Mouse (Mus musculus): ENCODE data around the gene Fes.

Fes gene

DNA sequence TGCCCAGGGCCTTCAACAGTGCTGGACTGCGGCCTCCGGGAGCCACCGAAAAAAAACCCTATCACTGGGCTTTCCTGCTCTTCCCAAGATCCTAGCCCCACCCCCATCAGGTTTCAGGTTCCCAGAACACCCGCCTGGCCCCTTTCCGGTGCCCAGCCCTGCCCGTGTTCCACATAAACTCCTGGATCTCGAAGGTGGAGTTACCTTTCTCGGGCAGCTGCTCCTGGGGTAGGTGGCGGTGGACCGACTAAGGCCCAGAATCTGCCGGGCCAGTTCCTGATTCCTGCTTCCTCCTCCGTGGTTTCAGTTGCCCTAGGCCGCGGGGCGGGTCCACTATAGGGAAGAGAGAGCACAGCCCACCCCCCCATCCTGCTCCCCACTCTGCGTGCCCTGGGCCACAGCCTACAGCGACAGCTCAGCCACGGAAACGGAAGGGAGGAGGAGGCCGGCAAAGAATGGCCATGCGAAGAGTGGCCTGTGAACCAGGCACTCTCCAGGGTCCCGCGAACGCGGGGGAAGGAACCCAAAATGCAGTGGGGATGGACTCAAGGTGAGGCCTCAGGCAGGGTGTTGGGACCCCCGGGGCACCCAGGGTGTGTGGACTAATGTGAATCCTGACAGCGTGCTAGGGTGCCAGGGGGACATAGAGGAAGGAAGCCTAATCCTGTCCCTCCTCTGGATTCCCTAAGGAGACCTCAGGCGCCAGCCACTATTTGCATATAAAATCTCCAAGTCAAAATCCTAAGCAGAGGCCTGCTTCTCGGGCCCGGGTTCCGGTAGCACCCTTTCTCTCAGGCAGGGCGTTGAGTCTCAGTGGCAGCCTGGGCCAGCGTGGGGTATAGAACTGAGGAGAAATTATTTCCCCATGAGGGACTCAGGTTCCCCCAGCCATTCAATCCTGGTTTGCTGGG lies at the start of gene Fes:
Gene Fes, minus strand, starts transcription at position 314 of the 911 bp plus-strand sequence.
- 0 out of 2 replicates have a peak, but pooled peaks have one; percentile 11 for ATAC-seq (ENCODE audit: low TSS enrichment)

DNA sequence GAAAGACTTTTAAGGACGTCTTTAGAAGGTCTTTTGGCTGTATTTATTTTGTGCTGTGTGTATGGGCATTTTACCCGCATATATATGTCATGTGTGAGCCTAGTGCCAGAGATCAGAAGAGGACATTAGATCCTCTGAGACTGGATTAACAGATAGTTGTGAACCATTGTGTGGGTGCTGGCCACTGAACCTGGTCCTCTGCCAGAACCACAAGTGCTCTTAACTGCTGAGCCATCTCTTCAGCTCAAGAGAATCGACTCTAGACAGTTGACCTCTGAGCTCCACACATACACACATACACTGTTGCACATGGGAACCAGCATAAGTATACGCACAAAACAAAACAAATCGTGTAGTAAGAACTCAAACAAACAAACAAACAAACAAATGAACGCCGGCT lies 48.8 kb upstream of the Fes start:
- no peak for ATAC-seq (ENCODE audit: low TSS enrichment)

DNA sequence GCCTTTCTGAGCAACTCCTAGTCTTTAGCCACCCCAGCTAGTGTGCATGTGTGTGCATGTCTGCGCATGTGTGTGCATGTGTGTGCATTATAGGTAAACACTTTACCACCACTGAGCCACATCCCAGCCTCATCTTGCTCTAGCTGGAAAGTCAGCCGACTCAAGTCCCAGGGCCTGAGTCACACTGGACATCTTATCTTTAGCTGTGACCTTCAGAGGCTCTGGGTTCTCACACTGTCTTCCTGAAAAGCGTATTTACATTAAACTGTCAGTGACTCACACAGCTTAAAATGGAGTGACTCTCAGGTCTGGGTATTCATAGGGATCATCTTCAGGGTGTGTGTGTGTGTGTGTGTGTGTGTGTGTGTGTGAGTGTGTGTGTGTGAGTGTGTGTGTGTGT lies 47.8 kb upstream of the Fes start:
- ATAC-seq (ENCODE audit: low TSS enrichment): no peak

DNA sequence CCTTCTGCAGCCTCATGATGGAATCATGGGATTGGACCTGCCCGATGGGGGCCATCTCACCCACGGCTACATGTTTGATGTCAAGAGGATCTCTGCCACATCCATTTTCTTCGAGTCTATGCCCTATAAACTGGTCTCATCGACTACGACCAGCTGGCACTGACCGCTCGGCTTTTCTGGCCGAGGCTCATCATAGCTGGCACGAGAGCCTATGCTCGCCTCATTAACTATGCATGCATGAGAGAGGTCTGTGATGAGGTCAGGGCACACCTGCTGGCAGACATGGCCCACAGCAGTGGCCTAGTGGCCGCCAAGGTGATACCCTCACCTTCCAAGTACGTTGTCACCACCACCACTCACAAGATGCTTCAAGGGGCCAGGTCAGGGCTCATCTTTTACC lies 41.9 kb upstream of the Fes start:
- ATAC-seq (ENCODE audit: low TSS enrichment): no peak

DNA sequence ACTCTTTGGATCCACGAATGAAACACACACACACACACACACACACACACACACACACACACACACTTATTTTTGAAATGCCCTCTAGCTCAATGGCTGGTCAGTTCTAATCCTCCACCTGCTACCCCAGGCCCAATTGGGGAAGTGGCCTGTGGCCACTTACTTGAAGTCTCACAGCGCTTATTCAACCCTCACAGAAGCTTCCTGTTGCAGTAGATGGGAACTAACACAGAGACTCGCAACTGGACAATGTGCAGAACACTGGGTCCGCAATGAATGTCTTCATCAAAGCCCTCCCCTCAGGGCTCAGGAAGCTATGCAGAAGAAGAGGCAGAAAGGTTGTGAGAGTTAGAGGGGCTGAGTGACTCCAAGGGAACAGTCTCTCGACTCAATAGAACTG lies 40.0 kb upstream of the Fes start:
- no peak for ATAC-seq (ENCODE audit: low TSS enrichment)

DNA sequence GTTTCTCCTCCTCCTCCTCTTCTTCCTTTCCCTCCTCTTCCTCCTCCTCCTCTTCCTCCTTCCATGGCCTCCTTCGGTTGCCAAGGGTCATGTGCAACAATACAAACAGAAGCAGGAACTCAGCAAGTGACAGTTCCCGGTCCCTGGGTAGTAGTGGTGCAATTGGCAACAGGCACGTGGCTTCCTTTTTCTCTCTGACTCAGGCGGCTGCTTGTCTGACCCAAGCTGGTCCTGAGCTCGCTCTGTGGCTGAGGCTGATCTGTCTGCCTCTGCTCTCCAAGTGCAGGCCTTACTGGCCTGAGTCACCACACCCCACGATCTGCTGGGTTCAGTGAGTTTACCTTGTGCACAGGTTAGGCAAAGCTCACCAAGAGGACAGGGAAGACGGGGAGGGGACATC lies 38.6 kb upstream of the Fes start:
- no peak for ATAC-seq (ENCODE audit: low TSS enrichment)

DNA sequence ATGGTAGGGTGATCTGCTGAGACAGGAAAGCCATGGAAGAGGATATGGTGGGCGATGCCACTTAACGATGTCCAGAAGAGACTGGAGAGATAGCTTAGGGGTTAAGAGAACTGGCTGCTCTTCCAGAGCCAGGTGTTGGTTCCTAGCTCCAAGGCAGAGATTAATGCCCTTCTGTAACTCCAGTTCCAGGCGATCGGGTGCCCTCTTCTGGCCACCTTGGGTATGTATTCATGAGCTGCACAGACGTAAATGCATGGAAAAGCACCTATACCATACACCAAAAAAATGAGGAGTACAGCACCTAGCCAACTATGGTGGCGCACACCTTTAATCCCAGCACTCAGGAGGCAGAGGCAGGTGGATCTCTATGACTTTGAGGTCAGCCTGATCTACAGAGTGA lies 37.0 kb upstream of the Fes start:
- no peak for ATAC-seq (ENCODE audit: low TSS enrichment)

DNA sequence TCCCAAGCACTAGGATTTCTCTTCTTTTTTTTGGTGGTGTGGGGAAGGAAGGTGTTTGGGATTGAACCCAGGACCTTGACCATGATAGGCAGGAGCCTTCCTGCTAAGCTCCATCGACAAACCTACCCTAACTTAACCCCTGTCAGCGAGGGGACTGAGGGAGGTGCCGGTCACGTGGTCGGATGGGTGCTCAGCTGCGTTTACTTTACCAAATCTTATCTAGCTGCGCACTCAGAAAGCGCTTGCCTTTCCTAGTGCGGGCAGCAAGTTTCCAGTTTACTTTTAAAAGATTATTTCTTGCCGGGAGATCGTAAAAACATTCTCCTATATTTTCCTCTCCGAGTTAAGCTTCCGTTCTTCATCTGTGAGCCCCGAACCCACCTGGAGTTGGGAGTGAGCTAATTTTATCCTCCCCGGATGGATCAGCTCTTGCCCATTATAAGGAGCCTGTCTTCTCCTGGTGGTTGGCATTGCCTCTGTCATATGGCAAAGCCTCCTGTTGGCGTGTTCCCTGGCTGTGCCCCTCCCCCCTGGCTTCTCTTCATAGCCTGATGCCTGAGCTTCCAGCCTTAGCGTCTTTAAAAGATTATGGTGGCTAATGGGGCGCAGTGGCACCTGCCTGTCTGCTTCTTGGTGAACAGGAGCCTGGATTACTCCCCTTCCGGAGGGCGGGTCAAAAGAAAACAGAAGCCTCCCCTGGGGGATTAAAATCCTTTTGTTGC lies 35.2 kb upstream of the Fes start:
- peak; percentile 52; the same call in 1 of the 2 replicates for ATAC-seq (ENCODE audit: low TSS enrichment)

DNA sequence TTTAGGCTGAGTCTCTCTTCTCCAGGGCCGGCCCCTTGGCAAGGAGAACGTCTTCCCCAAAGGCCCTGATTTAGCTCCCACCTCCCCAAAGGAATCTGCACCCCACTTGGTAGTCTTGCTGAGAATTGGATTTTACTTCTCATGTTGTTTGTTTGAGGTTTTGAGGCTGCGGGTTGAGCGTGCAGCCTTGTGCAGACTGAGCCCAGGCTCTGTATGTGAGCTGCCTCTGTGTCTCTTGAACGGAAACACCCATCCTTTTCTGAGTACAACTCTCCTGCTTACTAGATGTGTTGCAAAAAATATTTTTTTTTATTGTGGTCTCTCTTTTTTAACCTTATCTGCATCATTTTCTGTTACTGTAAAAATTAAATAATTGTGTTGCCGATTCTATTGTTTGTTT lies 33.8 kb upstream of the Fes start:
- no peak for ATAC-seq (ENCODE audit: low TSS enrichment)

DNA sequence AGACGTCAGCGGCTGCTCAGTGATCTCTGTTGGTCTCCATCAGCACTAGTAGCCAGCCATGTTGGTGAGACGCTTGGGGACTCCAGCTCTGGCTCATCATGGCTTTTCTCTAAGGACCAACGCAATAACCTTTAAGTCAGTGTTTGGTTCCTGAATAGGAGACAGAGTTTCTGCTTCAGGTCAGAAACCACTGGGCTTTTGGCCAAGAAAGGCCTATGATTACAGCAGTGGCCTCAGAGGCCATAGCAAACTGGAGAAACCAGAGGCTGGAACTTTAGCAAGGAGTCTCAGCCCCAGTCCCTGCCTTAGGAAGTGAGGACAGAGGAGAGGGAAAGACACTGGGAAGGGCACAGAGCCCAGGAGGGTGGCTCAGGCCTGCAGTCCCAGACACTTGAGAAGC lies 32.8 kb upstream of the Fes start:
- ATAC-seq (ENCODE audit: low TSS enrichment): no peak

DNA sequence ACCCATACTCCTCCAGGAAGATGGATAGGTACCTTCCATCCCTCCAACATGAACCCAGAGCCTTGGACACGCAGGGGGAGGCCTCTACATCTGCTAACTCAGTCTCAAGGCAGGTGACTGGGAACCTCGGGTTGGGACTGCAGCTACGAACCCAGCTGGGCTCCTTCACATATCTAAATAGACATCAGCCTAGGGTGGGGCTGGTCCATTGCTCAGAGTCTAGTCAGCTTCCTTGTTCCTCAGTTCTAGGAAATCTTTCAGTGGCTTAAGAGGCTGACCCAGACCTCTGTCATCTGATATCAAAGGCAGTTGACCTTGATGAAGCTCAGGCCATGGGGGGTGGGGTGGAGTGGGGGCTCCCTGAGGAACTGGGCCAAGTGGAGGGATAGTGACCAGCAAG lies 31.5 kb upstream of the Fes start:
- ATAC-seq (ENCODE audit: low TSS enrichment): no peak

DNA sequence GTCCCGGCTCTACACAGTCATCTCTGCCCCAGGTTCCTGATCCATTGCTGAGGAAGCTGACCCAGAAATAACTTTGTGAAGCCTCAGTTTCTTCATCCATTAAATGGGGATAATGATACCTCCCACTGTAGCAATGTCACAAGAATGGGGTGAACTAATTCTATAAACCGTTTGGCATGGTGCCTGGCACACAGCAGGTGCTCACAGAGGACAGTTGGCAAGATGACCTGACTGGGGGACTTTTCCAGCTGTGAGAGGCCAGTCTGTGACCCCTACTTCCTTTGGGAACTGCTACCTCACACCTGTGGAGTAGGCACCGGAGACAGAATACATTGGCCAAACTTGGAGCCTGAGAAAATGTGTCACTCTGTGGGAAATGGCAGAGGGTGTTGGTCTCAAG lies 30.3 kb upstream of the Fes start:
- ATAC-seq (ENCODE audit: low TSS enrichment): no peak

DNA sequence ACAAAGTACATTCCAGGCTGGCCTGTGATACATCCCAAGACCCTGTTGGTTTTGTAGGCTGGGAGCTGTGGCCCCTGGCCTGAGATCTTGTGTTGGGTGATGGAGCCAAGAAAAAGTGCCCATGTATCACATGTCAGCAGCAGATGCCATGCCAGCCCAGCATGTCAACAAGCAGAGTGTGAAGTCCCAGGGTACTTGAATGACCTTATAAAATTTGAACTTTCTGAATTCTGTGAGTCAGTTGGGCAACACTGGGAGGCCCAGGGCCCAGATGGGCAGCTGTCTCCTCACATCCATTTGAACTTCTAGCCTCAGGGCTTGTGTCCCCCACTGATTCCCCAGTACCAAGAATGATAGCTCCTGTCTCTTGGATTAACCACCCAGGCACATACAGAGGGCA lies 29.9 kb upstream of the Fes start:
- no peak for ATAC-seq (ENCODE audit: low TSS enrichment)

DNA sequence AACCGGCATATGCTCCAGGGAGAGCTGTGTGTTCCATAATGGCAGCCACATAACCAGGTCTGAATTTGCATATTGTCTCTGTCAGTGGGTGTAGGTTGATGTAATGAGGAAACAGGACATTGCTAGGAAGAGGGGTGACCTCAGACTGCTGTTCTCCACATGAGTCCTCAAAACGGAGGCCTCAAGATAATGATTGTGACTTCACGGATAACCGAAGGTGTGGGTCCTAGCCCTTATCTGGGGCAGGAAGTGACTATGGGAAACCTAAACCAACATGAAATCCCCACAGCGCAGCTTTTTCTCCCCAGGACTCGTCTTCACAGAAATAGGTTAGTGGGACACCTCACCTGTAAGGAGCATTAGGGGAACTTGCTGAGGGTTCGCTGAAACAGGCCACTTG lies 29.2 kb upstream of the Fes start:
- ATAC-seq (ENCODE audit: low TSS enrichment): no peak

DNA sequence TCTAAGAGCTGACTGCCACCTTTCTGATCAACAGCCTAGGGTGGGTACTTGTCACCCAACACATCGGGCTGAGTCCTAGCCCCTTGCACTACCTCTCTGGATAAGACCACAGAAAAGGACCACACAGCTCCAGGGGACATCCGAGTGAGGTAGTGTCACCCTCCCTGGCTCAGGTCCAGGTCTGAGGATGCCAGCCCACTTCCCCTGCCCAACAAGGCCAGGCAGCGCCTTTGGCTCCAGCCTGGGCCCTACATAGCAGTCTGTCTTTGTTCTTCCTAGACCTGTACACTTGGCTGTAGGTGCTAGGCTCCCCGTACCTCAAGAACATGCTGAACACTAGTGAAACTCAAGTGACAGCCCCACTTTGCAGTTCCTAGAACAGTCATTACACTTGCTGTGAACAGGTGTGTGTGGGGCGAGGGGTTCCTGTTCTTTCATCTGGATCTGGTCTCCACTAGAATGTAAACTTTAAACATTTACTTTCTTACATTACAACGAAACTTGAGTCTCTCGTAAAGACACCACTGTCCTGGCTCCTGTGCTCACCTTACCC lies 26.6 kb upstream of the Fes start:
- ATAC-seq (ENCODE audit: low TSS enrichment): no peak

DNA sequence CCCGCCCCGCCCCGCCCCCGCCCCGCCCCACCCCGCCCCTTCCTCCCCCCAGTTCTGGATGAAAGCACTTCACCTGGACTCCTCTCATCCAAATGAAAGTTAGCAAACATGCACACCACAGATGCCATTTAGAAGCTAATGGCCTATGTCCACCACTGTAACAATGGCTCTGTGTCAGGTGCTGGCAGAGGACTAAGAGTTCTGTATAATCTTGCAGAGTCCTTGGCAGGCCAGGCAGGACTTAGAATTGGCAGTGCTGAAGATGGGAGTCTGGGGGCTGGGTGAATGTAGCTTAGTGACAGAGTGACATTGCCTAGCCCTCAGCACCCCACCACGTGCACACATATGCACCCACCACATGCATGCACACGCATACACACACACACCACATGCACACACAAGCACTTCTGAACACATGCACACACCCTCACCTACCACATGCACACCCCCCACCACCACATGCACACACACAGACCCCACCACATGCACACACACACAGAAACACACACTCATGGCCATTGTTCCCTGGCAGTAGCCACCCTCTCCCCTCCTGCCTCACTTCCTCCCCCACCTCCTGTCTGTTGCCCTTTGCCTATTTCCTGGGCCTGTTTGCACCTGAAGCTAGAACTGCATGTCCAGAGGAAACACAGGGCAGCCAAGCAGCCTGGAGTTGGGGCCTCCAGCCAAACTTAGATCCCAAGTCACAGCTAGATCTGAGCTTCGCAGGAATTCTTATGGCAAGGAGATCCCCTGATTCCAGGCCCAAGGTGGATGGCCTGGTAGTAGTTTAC lies 26.0 kb upstream of the Fes start:
- no peak for ATAC-seq (ENCODE audit: low TSS enrichment)

DNA sequence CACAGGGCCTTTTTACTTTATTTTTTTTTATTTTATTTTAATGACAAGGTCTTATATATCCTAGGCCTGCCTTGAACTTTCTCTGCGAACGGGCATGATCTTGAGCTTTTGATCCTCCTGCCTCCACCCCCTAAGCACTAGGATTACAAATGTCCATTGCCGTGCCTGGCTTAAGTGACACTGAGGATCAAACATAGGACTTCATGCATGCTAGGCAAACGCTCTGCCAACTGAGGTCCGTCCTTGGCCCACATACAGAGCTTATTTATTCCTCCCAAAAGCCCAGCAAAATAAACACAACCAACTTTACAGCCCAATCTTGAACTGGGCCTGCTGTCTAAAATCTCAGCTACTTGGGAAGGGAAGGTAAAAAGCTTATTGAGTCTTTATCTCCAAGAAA lies 25.0 kb upstream of the Fes start:
- ATAC-seq (ENCODE audit: low TSS enrichment): no peak

DNA sequence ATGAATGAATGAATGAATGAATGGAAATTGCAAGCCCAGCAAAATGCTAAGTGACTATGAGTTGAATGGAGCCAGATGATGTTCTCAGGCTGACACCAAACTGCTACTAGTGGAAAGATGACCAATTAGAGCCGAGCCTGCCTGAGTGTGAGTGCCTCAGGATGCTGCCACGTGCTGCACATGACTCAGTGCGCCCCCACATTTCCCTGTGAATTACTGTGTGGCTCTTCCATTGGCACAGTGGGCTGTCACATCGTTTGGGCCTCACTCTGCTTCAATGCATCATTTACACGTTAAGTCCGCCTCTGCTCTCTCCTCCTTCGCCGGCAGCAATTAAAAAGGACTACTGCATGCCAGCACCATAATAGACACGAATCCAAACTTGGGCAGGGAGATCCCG lies 24.5 kb upstream of the Fes start:
- peak; percentile 97 for ATAC-seq (ENCODE audit: low TSS enrichment)

DNA sequence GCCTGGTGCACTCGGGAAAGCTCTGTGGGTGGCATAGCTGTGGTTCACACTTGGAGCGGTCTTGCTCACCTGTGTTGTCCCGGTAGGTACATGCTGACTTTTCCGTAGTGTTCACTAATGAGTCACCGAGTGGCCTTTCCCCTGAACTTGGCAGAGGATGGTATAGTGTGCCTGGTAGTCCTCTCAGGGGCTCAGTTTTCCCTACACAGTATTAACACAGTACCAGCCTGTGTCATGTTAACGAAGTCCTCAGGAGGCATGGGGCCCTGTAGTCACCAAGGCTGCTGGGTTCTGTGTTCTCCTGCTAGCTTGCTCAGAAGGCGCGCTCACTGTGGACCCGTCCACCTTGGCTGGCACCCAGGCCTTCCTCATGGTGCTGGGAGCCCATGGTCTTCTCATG lies 22.6 kb upstream of the Fes start:
- ATAC-seq (ENCODE audit: low TSS enrichment): no peak

DNA sequence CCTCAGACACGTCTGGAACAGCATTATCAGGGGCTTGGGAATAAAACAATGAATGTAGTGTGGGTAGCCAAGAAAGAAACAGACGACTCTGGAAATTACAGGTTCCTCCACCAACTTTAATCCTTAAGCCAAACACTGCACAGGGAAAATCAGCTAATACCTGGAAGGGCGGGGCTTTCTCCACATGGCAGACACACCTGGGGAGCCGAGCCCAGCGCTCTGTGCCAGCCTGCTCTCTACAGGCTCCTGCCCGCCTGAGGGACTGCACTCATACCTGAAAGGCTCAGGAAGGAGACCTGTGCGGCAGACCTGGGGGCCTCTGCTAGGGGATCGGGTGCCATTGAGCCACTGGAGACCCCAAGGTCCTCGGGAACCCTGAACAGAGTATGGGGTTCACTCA lies 20.0 kb upstream of the Fes start:
- ATAC-seq (ENCODE audit: low TSS enrichment): no peak

DNA sequence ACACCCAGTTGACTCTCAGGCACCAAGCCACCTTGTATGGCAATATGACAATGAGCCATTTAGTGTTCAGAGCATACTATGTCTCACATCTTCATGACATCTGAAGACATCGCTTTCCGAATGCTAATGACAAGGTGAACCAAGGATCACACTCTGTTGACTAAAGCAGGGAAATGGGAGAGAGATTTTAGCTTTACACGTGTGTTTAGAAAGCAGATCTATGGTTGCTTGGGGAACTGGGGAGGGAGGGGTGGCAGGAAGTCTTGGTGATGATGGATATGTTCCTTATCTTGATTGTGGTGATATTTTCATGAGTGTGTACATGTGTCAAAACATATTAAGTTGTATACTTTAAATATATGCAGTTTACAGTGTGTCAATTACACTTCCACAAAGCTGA lies 18.4 kb upstream of the Fes start:
- no peak for ATAC-seq (ENCODE audit: low TSS enrichment)

DNA sequence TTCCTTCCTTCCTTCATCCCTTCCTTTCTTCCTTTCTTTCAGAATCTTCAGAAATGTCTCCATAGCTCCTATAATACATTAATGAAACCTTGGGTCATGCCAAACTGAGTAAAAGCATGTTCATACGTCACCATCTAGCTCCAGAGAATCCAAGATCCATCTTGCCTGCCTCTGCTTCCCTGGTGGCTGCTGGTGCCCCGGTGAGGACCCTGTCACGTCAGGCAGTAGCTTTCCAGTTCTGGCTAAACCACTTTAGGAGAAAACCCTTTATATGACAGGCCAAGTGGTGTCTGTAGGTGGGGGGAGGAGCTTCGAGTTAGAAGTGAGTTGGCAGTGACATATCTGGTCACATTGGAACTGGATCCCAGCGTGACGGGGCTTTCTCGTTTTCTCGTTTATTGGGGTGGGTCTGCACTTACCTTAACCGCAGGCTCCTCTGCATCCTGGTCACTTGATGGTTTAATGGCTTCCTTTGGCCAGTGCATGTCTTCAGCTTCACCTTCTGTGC lies 17.5 kb upstream of the Fes start, which contains the start of gene Furin:
Gene Furin, minus strand, starts transcription at position 249 of the 508 bp plus-strand sequence.
- no peak for ATAC-seq (ENCODE audit: low TSS enrichment)
